9 mouse cellular contexts compared by ENCODE assay signal in genomic region chr8:48097131-48097794, GRCm38 (mm10). TPM values are rescaled to one million over a fixed set of nuclear protein-coding genes. Genes with fewer than 3 reads are reported as not detected.
DNase-seq lines count a peak whose midpoint lies in the region; ATAC-seq and TF ChIP-seq lines count a peak whose summit lies in the region.
"Had no signal": no experiment of that assay in that cellular context is flagged by ENCODE, and none has a peak within 500 bp of the region (broad histone marks: within the 10 kb centered on the region; RNA-seq: fewer than 3 reads in every experiment).

No protein-coding gene starts in this region.

- H3K27ac ChIP-seq in embryonic facial prominence, embryonic 11.5 days (replicated peaks; ENCODE audit: low read depth, low read length) = no peak overlapping the region
- no peak overlapping the region for H3K27ac ChIP-seq in intestine, postnatal 0 days (ENCODE audit: low read depth, low read length)
- peak overlapping the region; percentile 71 for H3K27ac ChIP-seq in midbrain, embryonic 10.5 days (replicated peaks)
- H3K27ac ChIP-seq: macrophage had no signal

- H3K36me3 ChIP-seq in megakaryocyte, embryonic 14.5 days (replicated peaks; ENCODE audit: low read length) = no peaks in the 10 kb centered on the region
- no peaks in the 10 kb centered on the region for H3K36me3 ChIP-seq in embryonic facial prominence, embryonic 11.5 days (replicated peaks; ENCODE audit: control insufficient read depth, insufficient read depth, low read depth, low read length)
- no peaks in the 10 kb centered on the region for H3K36me3 ChIP-seq in intestine, postnatal 0 days (ENCODE audit: control insufficient read depth, insufficient read depth)
- no peaks in the 10 kb centered on the region for H3K36me3 ChIP-seq in midbrain, embryonic 10.5 days

- peaks cover 4% of the 10 kb centered on the region for H3K4me1 ChIP-seq in megakaryocyte, embryonic 14.5 days
- H3K4me1 ChIP-seq in embryonic facial prominence, embryonic 11.5 days (ENCODE audit: control insufficient read depth, insufficient read depth, low read length) = no peaks in the 10 kb centered on the region
- H3K4me1 ChIP-seq in intestine, postnatal 0 days (replicated peaks; ENCODE audit: control insufficient read depth, insufficient read depth, low read length) = no peaks in the 10 kb centered on the region
- H3K4me1 ChIP-seq in midbrain, embryonic 10.5 days = peaks cover 16% of the 10 kb centered on the region

- H3K4me2 ChIP-seq in embryonic facial prominence, embryonic 11.5 days (ENCODE audit: low read depth, low read length) = peak overlapping the region; percentile 36
- peak overlapping the region; percentile 61 for H3K4me2 ChIP-seq in intestine, postnatal 0 days (replicated peaks; ENCODE audit: low read depth)

- peak overlapping the region; percentile 29 for H3K9ac ChIP-seq in embryonic facial prominence, embryonic 11.5 days (replicated peaks; ENCODE audit: low read length)
- no peak overlapping the region for H3K9ac ChIP-seq in intestine, postnatal 0 days (ENCODE audit: low read depth, low read length)

- H3K9me3 ChIP-seq in megakaryocyte, embryonic 14.5 days = no peaks in the 10 kb centered on the region
- no peaks in the 10 kb centered on the region for H3K9me3 ChIP-seq in embryonic facial prominence, embryonic 11.5 days (replicated peaks; ENCODE audit: control insufficient read depth, low read length)
- H3K9me3 ChIP-seq in intestine, postnatal 0 days (ENCODE audit: control insufficient read depth) = no peaks in the 10 kb centered on the region
- no peaks in the 10 kb centered on the region for H3K9me3 ChIP-seq in midbrain, embryonic 10.5 days (replicated peaks)

- peak; percentile 78 for TF ChIP-seq CTCF in intestine, postnatal 0 days (IDR thresholded peaks at IDR 0.05; ENCODE audit: low read depth)

- intact Hi-C loops in left cerebral cortex, postnatal 10 days (cut with DNase I) = loop anchor here (5.0 kb wide), 1 partner anchor 430 kb away; no protein-coding TSS in a partner anchor

- peak; percentile 84 for DNase-seq in embryonic facial prominence, embryonic 11.5 days (ENCODE audit: low spot score)
- DNase-seq in heart, adult 11 months = peak; percentile 89
- DNase-seq in left cerebral cortex, postnatal 10 days (ENCODE audit: extremely low spot score in 1 of 2, low spot score in 2 of 2) = peak; percentile 78 to 87
- peak; percentile 81 for DNase-seq in midbrain, embryonic 10.5 days (ENCODE audit: low spot score)
- peak; percentile 20 for DNase-seq in skeletal muscle tissue, adult 2 months (ENCODE audit: low read depth, low spot score)

- ATAC-seq in megakaryocyte, adult 5-6 weeks (ENCODE audit: poor library complexity, severe bottlenecking) = no peak
- ATAC-seq in embryonic facial prominence, embryonic 11.5 days (replicated peaks; ENCODE audit: insufficient number of reproducible peaks, low FRiP score, low TSS enrichment, low read depth) = peak; percentile 90
- ATAC-seq in intestine, postnatal 0 days = no peak

- peak overlapping the region; percentile 77 for H3K4me3 ChIP-seq in megakaryocyte, embryonic 14.5 days (replicated peaks)
- H3K4me3 ChIP-seq in embryonic facial prominence, embryonic 11.5 days (ENCODE audit: low read depth, low read length) = peak overlapping the region; percentile 5; the same call in 1 of the 2 replicates
- peak overlapping the region; percentile 31 for H3K4me3 ChIP-seq in intestine, postnatal 0 days (ENCODE audit: low read depth, low read length)
- peak overlapping the region; percentile 43 for H3K4me3 ChIP-seq in midbrain, embryonic 10.5 days

- peaks cover 9% of the 10 kb centered on the region for H3K27me3 ChIP-seq in megakaryocyte, embryonic 14.5 days (replicated peaks)
- no peaks in the 10 kb centered on the region for H3K27me3 ChIP-seq in embryonic facial prominence, embryonic 11.5 days (ENCODE audit: control insufficient read depth, insufficient read depth, low read length)
- H3K27me3 ChIP-seq in intestine, postnatal 0 days (replicated peaks; ENCODE audit: control insufficient read depth, insufficient read depth, low read length) = no peaks in the 10 kb centered on the region
- peaks cover 19% of the 10 kb centered on the region for H3K27me3 ChIP-seq in midbrain, embryonic 10.5 days (ENCODE audit: low read depth, poor library complexity, severe bottlenecking)

- WGBS in embryonic facial prominence, embryonic 11.5 days = 14% methylated on average over 21 of the region's 21 CpGs
- WGBS in intestine, postnatal 0 days = 14% methylated on average over 21 of the region's 21 CpGs
- WGBS in midbrain, embryonic 10.5 days = 16% methylated on average over 21 of the region's 21 CpGs

RNA-seq across cellular contexts. Expression of gene Dctd, which starts 1.6 kb away (rescaled TPM):
- polyA plus RNA-seq in megakaryocyte, embryonic 14.5 days (2012; ENCODE audit: insufficient read depth, low replicate concordance) = 3.2 TPM in 1 of 2 replicates, not detected in the other
- total RNA-seq in megakaryocyte, adult 5-6 weeks (2015) = 3.7 and 5.1 TPM in 2 replicates
- total RNA-seq in megakaryocyte, adult 5-6 weeks (2017) = 2.8 and 3.3 TPM in 2 replicates
- polyA plus RNA-seq in embryonic facial prominence, embryonic 11.5 days (2014; fragmentation: Nextera tagmentation; extraction: Ambion mirVana) = 48.7 and 50.7 TPM in 2 replicates
- polyA plus RNA-seq in intestine, postnatal 0 days (2015; fragmentation: Nextera tagmentation; extraction: Ambion mirVana) = 4.1 TPM in 2 replicates
- 1 to 10 TPM; 8.7 to 9.7 TPM for total RNA-seq in left cerebral cortex, postnatal 10 days (2021)
- 28.1 and 36.9 TPM in 2 replicates for polyA plus RNA-seq in midbrain, embryonic 10.5 days (2016; fragmentation: Nextera tagmentation; extraction: Ambion mirVana)

Comparison
In these comparisons a context has a peak if more than half of its experiments do, and no peak if none do; other contexts are left out.
1. H3K4me3 ChIP-seq: peak in every context shown above with its lines; median percentile 77 in megakaryocyte, embryonic 14.5 days; 43 in midbrain, embryonic 10.5 days; 31 in intestine, postnatal 0 days; 5 in embryonic facial prominence, embryonic 11.5 days.
2. DNase-seq: peak in every context shown above with its lines; median percentile 89 in heart, adult 11 months; 84 in embryonic facial prominence, embryonic 11.5 days; 82 in left cerebral cortex, postnatal 10 days; 81 in midbrain, embryonic 10.5 days; 20 in skeletal muscle tissue, adult 2 months.